Mouse (Mus musculus): ENCODE data around the gene Nkain1. TPM values are rescaled to one million over a fixed set of nuclear protein-coding genes. Genes with fewer than 3 reads are reported as not detected.

Nkain1 gene
- polyA plus RNA-seq, 1 experiment from 2014 or later: 0.97 TPM

GRCm38 (mm10) chr4:130527804-130528203 is 46.2 kb downstream of the Nkain1 start:
- no peak overlapping the region for H3K4me3 ChIP-seq
- 72% methylated on average over 1 of the region's 1 CpGs for WGBS
- H3K9ac ChIP-seq: no peak overlapping the region
- H3K36me3 ChIP-seq: 0 out of 2 replicates have a peak, but pooled peaks cover 5% of the 10 kb centered on the region
- no peak overlapping the region for H3K4me2 ChIP-seq
- no peak for ATAC-seq (ENCODE audit: insufficient number of reproducible peaks, low FRiP score, low TSS enrichment, low read depth)
- H3K27me3 ChIP-seq: no peaks in the 10 kb centered on the region
- H3K9me3 ChIP-seq: no peaks in the 10 kb centered on the region
- no peak overlapping the region for H3K27ac ChIP-seq
- H3K4me1 ChIP-seq: peaks cover 4% of the 10 kb centered on the region

- 0 out of 2 replicates have a peak, but pooled peaks cover under 1% of the 10 kb centered on the region for H3K36me3 ChIP-seq
- ATAC-seq (ENCODE audit: insufficient number of reproducible peaks, low FRiP score, low TSS enrichment, low read depth): no peak
- H3K9me3 ChIP-seq: no peaks in the 10 kb centered on the region
- H3K4me1 ChIP-seq: peaks cover 6% of the 10 kb centered on the region
- no peak overlapping the region for H3K27ac ChIP-seq
- H3K27me3 ChIP-seq: no peaks in the 10 kb centered on the region
- H3K4me3 ChIP-seq: no peak overlapping the region
- 65% methylated on average over 1 of the region's 1 CpGs for WGBS
- no peak overlapping the region for H3K9ac ChIP-seq
- H3K4me2 ChIP-seq: no peak overlapping the region
Measured at GRCm38 (mm10) chr4:130525041-130525440, 48.9 kb downstream of the Nkain1 start.

GRCm38 (mm10) chr4:130521466-130521865 is 52.5 kb downstream of the Nkain1 start:
- no peak overlapping the region for H3K27ac ChIP-seq
- H3K4me2 ChIP-seq: no peak overlapping the region
- no peaks in the 10 kb centered on the region for H3K9me3 ChIP-seq
- 94% methylated on average over 6 of the region's 6 CpGs for WGBS
- H3K36me3 ChIP-seq: no peaks in the 10 kb centered on the region
- no peak overlapping the region for H3K4me3 ChIP-seq
- no peak overlapping the region for H3K9ac ChIP-seq
- peaks cover 11% of the 10 kb centered on the region for H3K4me1 ChIP-seq
- ATAC-seq (ENCODE audit: insufficient number of reproducible peaks, low FRiP score, low TSS enrichment, low read depth): no peak
- no peaks in the 10 kb centered on the region for H3K27me3 ChIP-seq

- no peak overlapping the region for H3K27ac ChIP-seq
- no peak for ATAC-seq (ENCODE audit: insufficient number of reproducible peaks, low FRiP score, low TSS enrichment, low read depth)
- WGBS: under 1% methylated on average over 9 of the region's 9 CpGs
- H3K9ac ChIP-seq: no peak overlapping the region
- no peaks in the 10 kb centered on the region for H3K36me3 ChIP-seq
- H3K4me1 ChIP-seq: peaks cover 11% of the 10 kb centered on the region
- peak overlapping the region; percentile 85 for H3K4me2 ChIP-seq
- no peaks in the 10 kb centered on the region for H3K27me3 ChIP-seq
- H3K4me3 ChIP-seq: peak overlapping the region; percentile 62
- H3K9me3 ChIP-seq: no peaks in the 10 kb centered on the region
Measured at GRCm38 (mm10) chr4:130520482-130520851, 53.5 kb downstream of the Nkain1 start.

- Histone ChIP-seq H3K9me3 (no peaks in the 10 kb centered on the region), H3K4me2 (peak overlapping the region; percentile 85), H3K27me3 (no peaks in the 10 kb centered on the region), H3K27ac (peak overlapping the region; percentile 57), H3K4me1 (peaks cover 11% of the 10 kb centered on the region), H3K4me3 (peak overlapping the region; percentile 62), H3K9ac (peak overlapping the region; percentile 41), H3K36me3 (no peaks in the 10 kb centered on the region)
- 1% methylated on average over 40 of the region's 40 CpGs for WGBS
- ATAC-seq (ENCODE audit: insufficient number of reproducible peaks, low FRiP score, low TSS enrichment, low read depth): peak; percentile 97
Measured at GRCm38 (mm10) chr4:130519567-130520481, 54.1 kb downstream of the Nkain1 start.

GRCm38 (mm10) chr4:130516490-130516889 is 57.5 kb downstream of the Nkain1 start:
- ATAC-seq (ENCODE audit: insufficient number of reproducible peaks, low FRiP score, low TSS enrichment, low read depth): no peak
- Histone ChIP-seq H3K36me3 (no peaks in the 10 kb centered on the region), H3K4me3 (no peak overlapping the region), H3K27ac (no peak overlapping the region), H3K27me3 (no peaks in the 10 kb centered on the region), H3K4me1 (peaks cover 11% of the 10 kb centered on the region), H3K9ac (no peak overlapping the region), H3K9me3 (no peaks in the 10 kb centered on the region), H3K4me2 (no peak overlapping the region)
- 71% methylated on average over 6 of the region's 6 CpGs for WGBS

Other genes starting within 250 kb of the Nkain1 start
- 66.0 and 74.8 TPM in 2 replicates for gene Zcchc17, start 214.2 kb downstream of the Nkain1 start, polyA plus RNA-seq (2015; fragmentation: Nextera tagmentation; extraction: Ambion mirVana)
- gene Snrnp40, start 214.0 kb downstream of the Nkain1 start, polyA plus RNA-seq (2015; fragmentation: Nextera tagmentation; extraction: Ambion mirVana): 123 and 129 TPM in 2 replicates
- gene Pum1, start 89.1 kb upstream of the Nkain1 start, polyA plus RNA-seq (2015; fragmentation: Nextera tagmentation; extraction: Ambion mirVana): 75.6 and 79.4 TPM in 2 replicates
- 34.9 and 39.4 TPM in 2 replicates for gene Sdc3, start 218.4 kb upstream of the Nkain1 start, polyA plus RNA-seq (2015; fragmentation: Nextera tagmentation; extraction: Ambion mirVana)

Measured in limb, embryonic 15.5 days (tissue).